Comparison of ENCODE assay signal across 8 mouse cellular contexts in genomic region chr8:57879452-57879851, GRCm38 (mm10).
DNase-seq lines count a peak whose midpoint lies in the region; ATAC-seq lines count a peak whose summit lies in the region.

No protein-coding gene starts in this region.

- ATAC-seq in inflammation-experienced regulatory T-cells, adult 6 months, result no peak

- DNase-seq in heart, adult 11 months, result peak; percentile 59
- DNase-seq in heart, postnatal 4 days, result no peak
- peak; percentile 36 to 53 for DNase-seq in cerebellum, adult 18-20 months
- peak; percentile 66 for DNase-seq in layer of hippocampus, adult 11-12 months (ENCODE audit: low spot score)
- DNase-seq in right cerebral cortex, adult 18-20 months, result peak; percentile 64
- no peak for DNase-seq in kidney, postnatal 10 days
- DNase-seq in kidney, adult 9 months, result no peak

Comparison
In these comparisons a context has a peak if more than half of its experiments do, and no peak if none do; other contexts are left out.
1. DNase-seq: peak in heart, adult 11 months (single experiment), cerebellum, adult 18-20 months (2 of 2), layer of hippocampus, adult 11-12 months (single experiment) and right cerebral cortex, adult 18-20 months (single experiment); none in heart, postnatal 4 days (single experiment), kidney, postnatal 10 days (single experiment) and kidney, adult 9 months (single experiment).